Mouse (Mus musculus): ENCODE results near the gene Polr2b. TPM values are rescaled to one million over a fixed set of nuclear protein-coding genes. Genes with fewer than 3 reads are reported as not detected.

Gene Polr2b
- polyA plus RNA-seq, 1 experiment from 2014 or later: 46.0 TPM

- H3K9me3 ChIP-seq (replicated peaks; ENCODE audit: control insufficient read depth, low read length): no peaks in the 10 kb centered on the region
- 88% methylated on average over 4 of the region's 4 CpGs for WGBS (ENCODE audit: insufficient replicate concordance)
- no peak for ATAC-seq (replicated peaks; ENCODE audit: insufficient number of reproducible peaks, low FRiP score, low TSS enrichment)
- no peaks in the 10 kb centered on the region for H3K27me3 ChIP-seq (ENCODE audit: control insufficient read depth, insufficient read depth, low read length)
- no peak overlapping the region for H3K27ac ChIP-seq (ENCODE audit: low read depth, low read length)
- H3K4me1 ChIP-seq (ENCODE audit: control insufficient read depth, insufficient read depth, low read length): peaks cover 7% of the 10 kb centered on the region; the same call in 1 of the 2 replicates
- H3K36me3 ChIP-seq (ENCODE audit: control insufficient read depth, insufficient read depth, low read length): peaks cover 8% of the 10 kb centered on the region
- no peak overlapping the region for H3K9ac ChIP-seq (ENCODE audit: low read depth, low read length)
- H3K4me3 ChIP-seq (ENCODE audit: low read depth, low read length): no peak overlapping the region
- H3K4me2 ChIP-seq: no peak overlapping the region
Measured at GRCm38 (mm10) chr5:77314206-77314605, 4.3 kb downstream of the Polr2b start.

DNA sequence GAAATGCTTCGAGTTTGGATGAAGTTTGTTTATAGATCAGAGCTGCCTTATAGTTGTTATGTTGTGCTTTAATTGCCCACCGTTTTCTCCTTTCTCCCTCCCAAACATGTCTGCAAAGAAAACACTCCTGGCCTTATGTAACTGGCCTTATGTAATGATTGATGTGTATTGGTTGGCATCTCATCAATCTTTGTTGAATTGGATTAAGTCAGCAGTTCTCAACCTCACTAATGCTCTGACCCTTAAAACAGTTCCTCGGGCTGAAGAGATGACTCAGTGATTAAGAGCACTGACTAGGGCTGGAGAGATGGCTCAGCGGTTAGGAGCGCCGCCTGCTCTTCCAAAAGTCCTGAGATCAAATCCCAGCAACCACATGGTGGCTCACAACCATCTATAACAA, 5.0 kb downstream of the Polr2b start:
- Histone ChIP-seq H3K36me3 (ENCODE audit: control insufficient read depth, insufficient read depth, low read length) (peaks cover 8% of the 10 kb centered on the region), H3K27me3 (ENCODE audit: control insufficient read depth, insufficient read depth, low read length) (no peaks in the 10 kb centered on the region), H3K9me3 (replicated peaks; ENCODE audit: control insufficient read depth, low read length) (no peaks in the 10 kb centered on the region), H3K4me3 (ENCODE audit: low read depth, low read length) (no peak overlapping the region), H3K4me2 (no peak overlapping the region), H3K9ac (ENCODE audit: low read depth, low read length) (no peak overlapping the region), H3K27ac (ENCODE audit: low read depth, low read length) (no peak overlapping the region), H3K4me1 (ENCODE audit: control insufficient read depth, insufficient read depth, low read length) (peaks cover 7% of the 10 kb centered on the region; the same call in 1 of the 2 replicates)
- ATAC-seq (replicated peaks; ENCODE audit: insufficient number of reproducible peaks, low FRiP score, low TSS enrichment): no peak
- WGBS (ENCODE audit: insufficient replicate concordance): 86% methylated on average over 6 of the region's 6 CpGs

- H3K36me3 ChIP-seq (ENCODE audit: control insufficient read depth, insufficient read depth, low read length): peaks cover 51% of the 10 kb centered on the region
- ATAC-seq (replicated peaks; ENCODE audit: insufficient number of reproducible peaks, low FRiP score, low TSS enrichment): no peak
- no peak overlapping the region for H3K27ac ChIP-seq (ENCODE audit: low read depth, low read length)
- WGBS (ENCODE audit: insufficient replicate concordance): 71% methylated on average over 1 of the region's 1 CpGs
- no peaks in the 10 kb centered on the region for H3K9me3 ChIP-seq (replicated peaks; ENCODE audit: control insufficient read depth, low read length)
- no peaks in the 10 kb centered on the region for H3K4me1 ChIP-seq (ENCODE audit: control insufficient read depth, insufficient read depth, low read length)
- H3K27me3 ChIP-seq (ENCODE audit: control insufficient read depth, insufficient read depth, low read length): no peaks in the 10 kb centered on the region
- H3K9ac ChIP-seq (ENCODE audit: low read depth, low read length): no peak overlapping the region
- H3K4me2 ChIP-seq: no peak overlapping the region
- H3K4me3 ChIP-seq (ENCODE audit: low read depth, low read length): no peak overlapping the region
Measured at GRCm38 (mm10) chr5:77324936-77325335, 15.0 kb downstream of the Polr2b start.

DNA sequence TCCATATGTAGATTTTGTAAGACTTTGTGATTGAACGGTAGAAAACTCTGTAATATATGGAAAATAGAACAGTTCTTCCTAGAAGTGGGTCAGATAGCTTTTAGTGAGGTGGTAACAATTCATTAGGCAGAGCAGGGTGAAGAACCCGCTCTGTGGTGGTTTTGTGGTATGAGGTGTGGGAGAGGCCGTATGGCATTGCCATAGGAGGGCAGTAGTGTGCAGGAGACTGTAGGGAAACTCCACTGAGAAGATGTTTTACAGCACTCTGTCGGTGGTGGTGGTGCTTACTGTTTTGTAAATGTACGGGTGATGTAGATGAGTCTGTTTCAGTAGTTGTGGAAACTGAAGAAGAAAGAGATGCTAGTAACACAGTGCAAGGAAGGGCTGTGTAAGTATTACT, 20.2 kb downstream of the Polr2b start:
- 79% methylated on average over 5 of the region's 5 CpGs for WGBS (ENCODE audit: insufficient replicate concordance)
- Histone ChIP-seq H3K4me2 (no peak overlapping the region), H3K27me3 (ENCODE audit: control insufficient read depth, insufficient read depth, low read length) (no peaks in the 10 kb centered on the region), H3K36me3 (ENCODE audit: control insufficient read depth, insufficient read depth, low read length) (peaks cover 42% of the 10 kb centered on the region), H3K4me3 (ENCODE audit: low read depth, low read length) (no peak overlapping the region), H3K9ac (ENCODE audit: low read depth, low read length) (no peak overlapping the region), H3K4me1 (ENCODE audit: control insufficient read depth, insufficient read depth, low read length) (no peaks in the 10 kb centered on the region), H3K27ac (ENCODE audit: low read depth, low read length) (no peak overlapping the region), H3K9me3 (replicated peaks; ENCODE audit: control insufficient read depth, low read length) (no peaks in the 10 kb centered on the region)
- no peak for ATAC-seq (replicated peaks; ENCODE audit: insufficient number of reproducible peaks, low FRiP score, low TSS enrichment)

DNA sequence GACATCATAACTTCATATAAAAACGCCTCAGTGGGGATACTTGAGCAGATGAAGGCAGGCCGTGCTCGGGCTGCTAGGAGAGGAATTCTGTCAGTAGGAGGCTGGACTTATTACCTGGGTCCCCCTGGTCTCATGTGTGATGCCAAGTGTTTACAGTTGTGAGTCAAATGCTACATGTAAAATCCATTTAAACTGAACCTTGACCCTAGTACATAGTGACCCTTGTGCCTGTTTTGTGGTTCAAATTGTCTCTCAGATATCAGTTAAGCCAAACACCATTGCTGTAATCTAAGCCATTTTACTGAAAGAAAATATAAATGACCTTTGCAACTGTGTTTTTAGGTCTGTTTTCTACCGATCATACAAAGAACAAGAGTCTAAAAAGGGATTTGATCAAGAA, 30.1 kb downstream of the Polr2b start:
- H3K27me3 ChIP-seq (ENCODE audit: control insufficient read depth, insufficient read depth, low read length): no peaks in the 10 kb centered on the region
- H3K9ac ChIP-seq (ENCODE audit: low read depth, low read length): no peak overlapping the region
- H3K27ac ChIP-seq (ENCODE audit: low read depth, low read length): no peak overlapping the region
- no peaks in the 10 kb centered on the region for H3K9me3 ChIP-seq (replicated peaks; ENCODE audit: control insufficient read depth, low read length)
- H3K4me1 ChIP-seq (ENCODE audit: control insufficient read depth, insufficient read depth, low read length): no peaks in the 10 kb centered on the region
- WGBS (ENCODE audit: insufficient replicate concordance): 84% methylated on average over 4 of the region's 4 CpGs
- no peak for ATAC-seq (replicated peaks; ENCODE audit: insufficient number of reproducible peaks, low FRiP score, low TSS enrichment)
- H3K4me3 ChIP-seq (ENCODE audit: low read depth, low read length): no peak overlapping the region
- no peak overlapping the region for H3K4me2 ChIP-seq
- peaks cover 42% of the 10 kb centered on the region for H3K36me3 ChIP-seq (ENCODE audit: control insufficient read depth, insufficient read depth, low read length)

DNA sequence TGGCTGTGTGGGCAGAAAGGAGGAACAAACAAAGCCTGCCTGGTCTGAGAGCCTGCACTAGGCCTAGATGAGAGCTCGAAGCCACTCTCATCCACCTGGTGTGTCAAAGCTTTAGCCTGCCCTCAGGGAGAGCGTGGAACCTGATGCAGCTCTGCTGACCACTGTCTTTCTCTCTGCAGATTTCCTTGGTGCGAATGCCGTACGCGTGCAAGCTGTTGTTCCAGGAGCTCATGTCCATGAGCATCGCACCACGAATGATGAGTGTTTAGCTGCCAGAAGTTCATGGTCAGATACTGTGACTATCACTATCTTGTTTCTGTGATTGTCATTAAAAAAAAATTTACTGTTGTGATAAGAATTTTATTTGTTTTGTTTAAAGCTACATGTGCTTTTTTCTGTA, 39.0 kb downstream of the Polr2b start:
- Histone ChIP-seq H3K9me3 (replicated peaks; ENCODE audit: control insufficient read depth, low read length) (no peaks in the 10 kb centered on the region), H3K4me1 (ENCODE audit: control insufficient read depth, insufficient read depth, low read length) (no peaks in the 10 kb centered on the region), H3K4me3 (ENCODE audit: low read depth, low read length) (no peak overlapping the region), H3K27ac (ENCODE audit: low read depth, low read length) (no peak overlapping the region), H3K4me2 (no peak overlapping the region), H3K27me3 (ENCODE audit: control insufficient read depth, insufficient read depth, low read length) (no peaks in the 10 kb centered on the region), H3K36me3 (ENCODE audit: control insufficient read depth, insufficient read depth, low read length) (peaks cover 33% of the 10 kb centered on the region), H3K9ac (ENCODE audit: low read depth, low read length) (no peak overlapping the region)
- ATAC-seq (replicated peaks; ENCODE audit: insufficient number of reproducible peaks, low FRiP score, low TSS enrichment): no peak
- WGBS (ENCODE audit: insufficient replicate concordance): 97% methylated on average over 8 of the region's 8 CpGs

GRCm38 (mm10) chr5:77349971-77350658, 40.2 kb downstream of the Polr2b start:
- Histone ChIP-seq H3K4me2 (no peak overlapping the region), H3K9ac (ENCODE audit: low read depth, low read length) (no peak overlapping the region), H3K4me1 (ENCODE audit: control insufficient read depth, insufficient read depth, low read length) (0 out of 2 replicates have a peak, but pooled peaks cover 5% of the 10 kb centered on the region), H3K4me3 (ENCODE audit: low read depth, low read length) (no peak overlapping the region), H3K36me3 (ENCODE audit: control insufficient read depth, insufficient read depth, low read length) (peaks cover 32% of the 10 kb centered on the region), H3K27me3 (ENCODE audit: control insufficient read depth, insufficient read depth, low read length) (peaks cover 2% of the 10 kb centered on the region; the same call in 1 of the 2 replicates), H3K27ac (ENCODE audit: low read depth, low read length) (no peak overlapping the region), H3K9me3 (replicated peaks; ENCODE audit: control insufficient read depth, low read length) (no peaks in the 10 kb centered on the region)
- ATAC-seq (replicated peaks; ENCODE audit: insufficient number of reproducible peaks, low FRiP score, low TSS enrichment): no peak
- WGBS (ENCODE audit: insufficient replicate concordance): 91% methylated on average over 15 of the region's 15 CpGs

DNA sequence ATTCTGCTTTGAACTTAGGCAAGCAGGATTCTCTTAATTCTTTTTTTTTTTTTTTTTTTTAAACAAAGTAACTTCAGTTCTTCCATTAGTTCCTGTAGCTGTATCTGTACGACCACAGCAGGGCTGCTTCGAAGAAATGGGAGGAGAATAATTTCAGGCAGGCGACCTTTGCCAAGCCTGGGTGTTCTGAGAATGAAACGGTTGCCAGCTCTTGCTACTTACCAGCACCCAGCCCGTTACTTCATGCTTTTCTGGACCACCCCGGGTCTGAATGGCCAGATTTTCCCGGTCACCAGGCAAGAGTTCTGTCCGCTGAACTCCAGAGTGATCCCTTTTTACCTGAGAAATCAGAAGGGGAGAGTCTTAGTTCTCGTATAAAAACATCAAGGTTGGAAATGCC, 41.7 kb downstream of the Polr2b start:
- 80% methylated on average over 9 of the region's 9 CpGs for WGBS (ENCODE audit: insufficient replicate concordance)
- Histone ChIP-seq H3K36me3 (ENCODE audit: control insufficient read depth, insufficient read depth, low read length) (peaks cover 25% of the 10 kb centered on the region), H3K27ac (ENCODE audit: low read depth, low read length) (no peak overlapping the region), H3K4me1 (ENCODE audit: control insufficient read depth, insufficient read depth, low read length) (0 out of 2 replicates have a peak, but pooled peaks cover 5% of the 10 kb centered on the region), H3K4me3 (ENCODE audit: low read depth, low read length) (no peak overlapping the region), H3K4me2 (no peak overlapping the region), H3K9me3 (replicated peaks; ENCODE audit: control insufficient read depth, low read length) (no peaks in the 10 kb centered on the region), H3K27me3 (ENCODE audit: control insufficient read depth, insufficient read depth, low read length) (peaks cover 2% of the 10 kb centered on the region; the same call in 1 of the 2 replicates), H3K9ac (ENCODE audit: low read depth, low read length) (no peak overlapping the region)
- ATAC-seq (replicated peaks; ENCODE audit: insufficient number of reproducible peaks, low FRiP score, low TSS enrichment): no peak

DNA sequence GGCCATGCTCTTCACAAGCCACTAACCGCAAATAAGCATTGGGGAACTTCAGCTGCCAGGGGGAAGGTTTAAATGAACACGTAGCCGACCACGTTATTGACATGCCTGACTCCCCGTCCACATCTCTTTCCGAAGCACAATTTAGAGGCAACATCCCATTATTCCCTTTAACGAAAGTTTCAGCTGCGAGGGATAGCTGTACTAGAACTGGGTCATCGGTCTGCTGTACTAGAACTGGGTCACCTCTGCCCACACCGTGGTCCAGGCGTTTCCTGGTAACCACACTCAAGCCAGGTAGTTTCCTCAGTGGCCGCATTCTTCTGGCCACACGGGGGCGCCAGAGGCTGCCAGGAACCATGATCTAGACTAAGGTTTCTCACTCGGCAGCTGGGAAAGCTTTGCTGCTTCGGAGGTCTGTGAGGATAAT, 44.4 kb downstream of the Polr2b start:
- no peaks in the 10 kb centered on the region for H3K9me3 ChIP-seq (replicated peaks; ENCODE audit: control insufficient read depth, low read length)
- peaks cover 11% of the 10 kb centered on the region for H3K4me1 ChIP-seq (ENCODE audit: control insufficient read depth, insufficient read depth, low read length)
- WGBS (ENCODE audit: insufficient replicate concordance): 10% methylated on average over 16 of the region's 16 CpGs
- H3K4me2 ChIP-seq: peak overlapping the region; percentile 46
- H3K27me3 ChIP-seq (ENCODE audit: control insufficient read depth, insufficient read depth, low read length): peaks cover 2% of the 10 kb centered on the region; the same call in 1 of the 2 replicates
- H3K9ac ChIP-seq (ENCODE audit: low read depth, low read length): no peak overlapping the region
- peaks cover 4% of the 10 kb centered on the region; the same call in 1 of the 2 replicates for H3K36me3 ChIP-seq (ENCODE audit: control insufficient read depth, insufficient read depth, low read length)
- no peak overlapping the region for H3K27ac ChIP-seq (ENCODE audit: low read depth, low read length)
- ATAC-seq (replicated peaks; ENCODE audit: insufficient number of reproducible peaks, low FRiP score, low TSS enrichment): no peak
- no peak overlapping the region for H3K4me3 ChIP-seq (ENCODE audit: low read depth, low read length)
